Mouse (Mus musculus): ENCODE results near the gene Hs3st1. TPM values are rescaled to one million over a fixed set of nuclear protein-coding genes. Genes with fewer than 3 reads are reported as not detected.

Gene Hs3st1
- polyA plus RNA-seq, 1 experiment: 4.1 TPM

GRCm38 (mm10) chr5:39623304-39624217, 131.7 kb downstream of the Hs3st1 start:
- Histone ChIP-seq H3K27ac (ENCODE audit: control insufficient read depth, insufficient read depth, low read length) (no peak overlapping the region), H3K4me1 (replicated peaks; ENCODE audit: control insufficient read depth, insufficient read depth, low read length) (no peaks in the 10 kb centered on the region), H3K36me3 (ENCODE audit: control insufficient read depth, insufficient read depth, low read length) (no peaks in the 10 kb centered on the region), H3K4me3 (ENCODE audit: control insufficient read depth, insufficient read depth, low read length) (no peak overlapping the region), H3K27me3 (ENCODE audit: control insufficient read depth, insufficient read depth, low read length) (no peaks in the 10 kb centered on the region)
- no peak for DNase-seq
- 93% methylated on average over 13 of the region's 13 CpGs for WGBS
- TF ChIP-seq CTCF (IDR thresholded peaks at IDR 0.05; ENCODE audit: borderline replicate concordance, control insufficient read depth, extremely low read depth, insufficient read depth, low read length, poor library complexity) (no peak), POLR2A (IDR thresholded peaks at IDR 0.05; ENCODE audit: control insufficient read depth, extremely low read depth, insufficient read depth, low read length, poor library complexity) (no peak)

- no peak for DNase-seq
- TF ChIP-seq POLR2A (IDR thresholded peaks at IDR 0.05; ENCODE audit: control insufficient read depth, extremely low read depth, insufficient read depth, low read length, poor library complexity): no peak
- TF ChIP-seq CTCF (IDR thresholded peaks at IDR 0.05; ENCODE audit: borderline replicate concordance, control insufficient read depth, extremely low read depth, insufficient read depth, low read length, poor library complexity): no peak
- 90% methylated on average over 3 of the region's 3 CpGs for WGBS
- H3K27me3 ChIP-seq (ENCODE audit: control insufficient read depth, insufficient read depth, low read length): no peaks in the 10 kb centered on the region
- H3K36me3 ChIP-seq (ENCODE audit: control insufficient read depth, insufficient read depth, low read length): no peaks in the 10 kb centered on the region
- no peak overlapping the region for H3K27ac ChIP-seq (ENCODE audit: control insufficient read depth, insufficient read depth, low read length)
- no peak overlapping the region for H3K4me3 ChIP-seq (ENCODE audit: control insufficient read depth, insufficient read depth, low read length)
- no peaks in the 10 kb centered on the region for H3K4me1 ChIP-seq (replicated peaks; ENCODE audit: control insufficient read depth, insufficient read depth, low read length)
Observed at GRCm38 (mm10) chr5:39620206-39620866, 134.9 kb downstream of the Hs3st1 start.

GRCm38 (mm10) chr5:39617354-39617977, 137.8 kb downstream of the Hs3st1 start:
- Histone ChIP-seq H3K27me3 (ENCODE audit: control insufficient read depth, insufficient read depth, low read length) (no peaks in the 10 kb centered on the region), H3K27ac (ENCODE audit: control insufficient read depth, insufficient read depth, low read length) (no peak overlapping the region), H3K4me1 (replicated peaks; ENCODE audit: control insufficient read depth, insufficient read depth, low read length) (no peaks in the 10 kb centered on the region), H3K4me3 (ENCODE audit: control insufficient read depth, insufficient read depth, low read length) (no peak overlapping the region), H3K36me3 (ENCODE audit: control insufficient read depth, insufficient read depth, low read length) (no peaks in the 10 kb centered on the region)
- TF ChIP-seq POLR2A (IDR thresholded peaks at IDR 0.05; ENCODE audit: control insufficient read depth, extremely low read depth, insufficient read depth, low read length, poor library complexity): no peak
- no peak for TF ChIP-seq CTCF (IDR thresholded peaks at IDR 0.05; ENCODE audit: borderline replicate concordance, control insufficient read depth, extremely low read depth, insufficient read depth, low read length, poor library complexity)
- 60% methylated on average over 2 of the region's 2 CpGs for WGBS
- DNase-seq: no peak

- H3K27me3 ChIP-seq (ENCODE audit: control insufficient read depth, insufficient read depth, low read length): no peaks in the 10 kb centered on the region
- no peaks in the 10 kb centered on the region for H3K36me3 ChIP-seq (ENCODE audit: control insufficient read depth, insufficient read depth, low read length)
- DNase-seq: no peak
- WGBS: 96% methylated on average over 7 of the region's 7 CpGs
- no peak overlapping the region for H3K27ac ChIP-seq (ENCODE audit: control insufficient read depth, insufficient read depth, low read length)
- no peak overlapping the region for H3K4me3 ChIP-seq (ENCODE audit: control insufficient read depth, insufficient read depth, low read length)
- no peaks in the 10 kb centered on the region for H3K4me1 ChIP-seq (replicated peaks; ENCODE audit: control insufficient read depth, insufficient read depth, low read length)
- TF ChIP-seq POLR2A (IDR thresholded peaks at IDR 0.05; ENCODE audit: control insufficient read depth, extremely low read depth, insufficient read depth, low read length, poor library complexity): no peak
- TF ChIP-seq CTCF (IDR thresholded peaks at IDR 0.05; ENCODE audit: borderline replicate concordance, control insufficient read depth, extremely low read depth, insufficient read depth, low read length, poor library complexity): no peak
Observed at GRCm38 (mm10) chr5:39615202-39615601, 140.1 kb downstream of the Hs3st1 start.

- H3K27ac ChIP-seq (ENCODE audit: control insufficient read depth, insufficient read depth, low read length): no peak overlapping the region
- no peaks in the 10 kb centered on the region for H3K36me3 ChIP-seq (ENCODE audit: control insufficient read depth, insufficient read depth, low read length)
- no peaks in the 10 kb centered on the region for H3K27me3 ChIP-seq (ENCODE audit: control insufficient read depth, insufficient read depth, low read length)
- DNase-seq: no peak
- H3K4me1 ChIP-seq (replicated peaks; ENCODE audit: control insufficient read depth, insufficient read depth, low read length): no peaks in the 10 kb centered on the region
- no peak overlapping the region for H3K4me3 ChIP-seq (ENCODE audit: control insufficient read depth, insufficient read depth, low read length)
- no peak for TF ChIP-seq CTCF (IDR thresholded peaks at IDR 0.05; ENCODE audit: borderline replicate concordance, control insufficient read depth, extremely low read depth, insufficient read depth, low read length, poor library complexity)
- TF ChIP-seq POLR2A (IDR thresholded peaks at IDR 0.05; ENCODE audit: control insufficient read depth, extremely low read depth, insufficient read depth, low read length, poor library complexity): no peak
- 16% methylated on average over 2 of the region's 2 CpGs for WGBS
Observed at GRCm38 (mm10) chr5:39613534-39613933, 141.7 kb downstream of the Hs3st1 start.

- Histone ChIP-seq H3K4me1 (replicated peaks; ENCODE audit: control insufficient read depth, insufficient read depth, low read length) (no peaks in the 10 kb centered on the region), H3K4me3 (ENCODE audit: control insufficient read depth, insufficient read depth, low read length) (no peak overlapping the region), H3K27ac (ENCODE audit: control insufficient read depth, insufficient read depth, low read length) (no peak overlapping the region), H3K36me3 (ENCODE audit: control insufficient read depth, insufficient read depth, low read length) (no peaks in the 10 kb centered on the region), H3K27me3 (ENCODE audit: control insufficient read depth, insufficient read depth, low read length) (no peaks in the 10 kb centered on the region)
- WGBS: 87% methylated on average over 2 of the region's 2 CpGs
- no peak for TF ChIP-seq POLR2A (IDR thresholded peaks at IDR 0.05; ENCODE audit: control insufficient read depth, extremely low read depth, insufficient read depth, low read length, poor library complexity)
- DNase-seq: no peak
Observed at GRCm38 (mm10) chr5:39612240-39612639, 143.0 kb downstream of the Hs3st1 start.

Data from thymus, adult 2 months (tissue).